Mouse (Mus musculus): ENCODE results near the gene Krt14. TPM values are rescaled to one million over a fixed set of nuclear protein-coding genes. Genes with fewer than 3 reads are reported as not detected.
A peak's percentile ranks its signal among the peaks of the same experiment; 100 is the strongest.

Krt14 gene
- total and polyA plus RNA-seq, 3 experiments, result not detected

DNA sequence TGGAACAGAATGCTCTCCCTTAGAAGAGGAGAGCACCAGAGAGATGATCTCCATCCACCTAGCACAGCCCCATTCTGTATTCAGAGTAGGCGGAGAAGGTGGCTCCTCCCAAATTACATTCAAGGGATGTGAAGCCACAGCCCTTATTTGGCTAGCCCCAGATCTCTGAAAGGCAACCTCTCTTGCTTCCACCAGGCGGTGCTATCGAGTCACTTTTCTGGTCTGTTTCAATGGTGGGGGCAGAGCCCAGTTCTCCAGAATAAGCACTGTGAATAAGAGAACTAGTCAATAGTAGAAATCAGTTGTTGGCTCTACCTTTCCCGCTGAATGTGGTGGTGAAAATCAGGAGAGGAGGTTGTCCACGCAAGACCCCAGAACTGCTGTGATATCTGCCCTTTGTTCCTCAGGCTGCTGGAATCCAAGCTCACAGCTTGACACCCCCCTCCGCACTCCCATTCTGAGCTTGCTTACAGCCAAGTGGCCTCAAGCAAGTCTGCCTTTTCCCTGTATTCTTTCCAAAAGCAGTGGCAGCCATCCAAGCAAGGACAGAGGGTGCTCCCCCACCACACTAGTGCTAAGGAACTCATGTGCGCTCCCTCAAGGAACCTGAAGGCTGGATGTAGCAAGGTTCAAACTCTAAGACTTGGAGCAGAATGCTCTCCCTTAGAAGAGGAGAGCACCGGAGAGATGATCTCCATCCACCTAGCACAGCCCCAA is 7.1 kb downstream of the Krt14 start:
- no peaks in the 10 kb centered on the region for H3K9me3 ChIP-seq (replicated peaks; ENCODE audit: insufficient read depth, low read length)
- H3K27me3 ChIP-seq (ENCODE audit: control insufficient read depth in 1 of 2, insufficient read depth in 2 of 2, low read length in 2 of 2), result no peaks in the 10 kb centered on the region
- no peak overlapping the region for H3K27ac ChIP-seq (ENCODE audit: control insufficient read depth, low read depth, low read length)
- TF ChIP-seq CTCF (IDR thresholded peaks at IDR 0.05 in 2 of 3, conservative IDR thresholded peaks at IDR 0.05 in 1 of 3; ENCODE audit: control insufficient read depth in 1 of 3, insufficient read depth in 1 of 3, low read depth in 2 of 3, low read length in 3 of 3, poor library complexity in 1 of 3, severe bottlenecking in 1 of 3) (peak in 1 of 3 experiments; percentile 6; a peak in 1 of 6 replicates), UBTF (IDR thresholded peaks at IDR 0.05; ENCODE audit: borderline replicate concordance, insufficient read depth, low read depth, low read length) (no peak)
- no peak overlapping the region for H3K4me3 ChIP-seq (ENCODE audit: control insufficient read depth in 1 of 2, insufficient read depth in 1 of 2, low read depth in 2 of 2, low read length in 2 of 2)
- no peaks in the 10 kb centered on the region for H3K4me1 ChIP-seq (ENCODE audit: control insufficient read depth in 1 of 2, insufficient read depth in 2 of 2, low read length in 2 of 2)
- H3K79me2 ChIP-seq (ENCODE audit: control insufficient read depth, insufficient read depth, low read length, poor library complexity), result no peaks in the 10 kb centered on the region
- H3K36me3 ChIP-seq (ENCODE audit: control insufficient read depth in 1 of 2, insufficient read depth in 2 of 2, low read length in 2 of 2), result no peaks in the 10 kb centered on the region
- H3K9ac ChIP-seq (ENCODE audit: control insufficient read depth, low read depth, low read length, poor library complexity, severe bottlenecking), result no peak overlapping the region
- no peak for DNase-seq (ENCODE audit: low read depth, low spot score)

DNA sequence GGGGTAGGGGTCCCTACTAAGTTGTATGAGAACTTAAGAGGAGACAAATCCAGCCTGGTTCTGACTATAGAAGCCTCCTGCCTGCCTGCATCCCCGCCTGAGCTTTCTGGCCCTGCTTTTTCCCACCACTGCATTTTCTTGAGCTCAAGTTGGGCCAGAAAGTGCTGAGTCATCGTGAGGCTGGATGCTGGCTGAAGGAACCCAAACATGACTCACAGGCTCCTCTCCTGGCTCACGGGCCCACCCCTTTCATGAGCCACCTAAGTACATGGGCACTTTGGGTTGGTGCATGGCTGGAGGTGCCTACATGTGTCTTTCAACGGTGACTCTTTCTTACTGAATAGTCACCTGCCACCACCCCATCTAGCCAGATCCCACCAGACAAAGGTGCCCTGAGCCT is 8.7 kb downstream of the Krt14 start:
- Histone ChIP-seq H3K27me3 (ENCODE audit: control insufficient read depth in 1 of 2, insufficient read depth in 2 of 2, low read length in 2 of 2) (no peaks in the 10 kb centered on the region), H3K79me2 (ENCODE audit: control insufficient read depth, insufficient read depth, low read length, poor library complexity) (no peaks in the 10 kb centered on the region), H3K4me1 (ENCODE audit: control insufficient read depth in 1 of 2, insufficient read depth in 2 of 2, low read length in 2 of 2) (no peaks in the 10 kb centered on the region), H3K9me3 (replicated peaks; ENCODE audit: insufficient read depth, low read length) (no peaks in the 10 kb centered on the region), H3K36me3 (ENCODE audit: control insufficient read depth in 1 of 2, insufficient read depth in 2 of 2, low read length in 2 of 2) (no peaks in the 10 kb centered on the region), H3K9ac (ENCODE audit: control insufficient read depth, low read depth, low read length, poor library complexity, severe bottlenecking) (no peak overlapping the region), H3K27ac (ENCODE audit: control insufficient read depth, low read depth, low read length) (no peak overlapping the region), H3K4me3 (ENCODE audit: control insufficient read depth in 1 of 2, insufficient read depth in 1 of 2, low read depth in 2 of 2, low read length in 2 of 2) (no peak overlapping the region)
- DNase-seq (ENCODE audit: low read depth, low spot score), result peak; percentile 11
- TF ChIP-seq SMC3 (IDR thresholded peaks at IDR 0.05; ENCODE audit: low read depth, low read length), result no peak
- no peak for TF ChIP-seq SIN3A (IDR thresholded peaks at IDR 0.05; ENCODE audit: low read length)
- no peak for TF ChIP-seq POLR2A (IDR thresholded peaks at IDR 0.05; ENCODE audit: control insufficient read depth in 1 of 2, insufficient read depth in 1 of 2, low read depth in 1 of 2, low read length in 2 of 2, poor library complexity in 1 of 2)
- no peak for TF ChIP-seq MAX (IDR thresholded peaks at IDR 0.05; ENCODE audit: low read length)
- TF ChIP-seq USF1 (IDR thresholded peaks at IDR 0.05; ENCODE audit: low read depth, low read length), result no peak
- TF ChIP-seq MYB (IDR thresholded peaks at IDR 0.05; ENCODE audit: low read depth, low read length), result no peak
- no peak for TF ChIP-seq MAFK (IDR thresholded peaks at IDR 0.05; ENCODE audit: borderline replicate concordance, low read depth, low read length)
- no peak for TF ChIP-seq MYC (IDR thresholded peaks at IDR 0.05; ENCODE audit: low read depth, low read length)
- no peak for TF ChIP-seq ELF1 (IDR thresholded peaks at IDR 0.05; ENCODE audit: low read depth, low read length)
- TF ChIP-seq KAT2A (conservative IDR thresholded peaks at IDR 0.05; ENCODE audit: low read depth, low read length), result no peak
- no peak for TF ChIP-seq ETS1 (IDR thresholded peaks at IDR 0.05; ENCODE audit: low read depth, low read length)
- TF ChIP-seq UBTF (IDR thresholded peaks at IDR 0.05; ENCODE audit: borderline replicate concordance, insufficient read depth, low read depth, low read length), result no peak
- no peak for TF ChIP-seq ZKSCAN1 (IDR thresholded peaks at IDR 0.05; ENCODE audit: low read depth, low read length)
- no peak for TF ChIP-seq MAZ (IDR thresholded peaks at IDR 0.05; ENCODE audit: low read depth, low read length)
- no peak for TF ChIP-seq NELFE (IDR thresholded peaks at IDR 0.05; ENCODE audit: low read depth, low read length)
- no peak for TF ChIP-seq TBP (IDR thresholded peaks at IDR 0.05; ENCODE audit: low read depth, low read length)
- TF ChIP-seq CHD1 (IDR thresholded peaks at IDR 0.05; ENCODE audit: low read depth, low read length), result no peak
- TF ChIP-seq E2F4 (IDR thresholded peaks at IDR 0.05; ENCODE audit: borderline replicate concordance, low read depth, low read length), result no peak
- no peak for TF ChIP-seq HCFC1 (IDR thresholded peaks at IDR 0.05; ENCODE audit: low read depth, low read length)
- no peak for TF ChIP-seq ZMIZ1 (IDR thresholded peaks at IDR 0.05; ENCODE audit: low read depth, low read length)

Measured in MEL (cell line).